Mouse (Mus musculus): ENCODE data around the gene Prkn. TPM values are rescaled to one million over a fixed set of nuclear protein-coding genes. Genes with fewer than 3 reads are reported as not detected.

Prkn gene
- polyA plus RNA-seq, 1 experiment: 16.7 TPM

DNA sequence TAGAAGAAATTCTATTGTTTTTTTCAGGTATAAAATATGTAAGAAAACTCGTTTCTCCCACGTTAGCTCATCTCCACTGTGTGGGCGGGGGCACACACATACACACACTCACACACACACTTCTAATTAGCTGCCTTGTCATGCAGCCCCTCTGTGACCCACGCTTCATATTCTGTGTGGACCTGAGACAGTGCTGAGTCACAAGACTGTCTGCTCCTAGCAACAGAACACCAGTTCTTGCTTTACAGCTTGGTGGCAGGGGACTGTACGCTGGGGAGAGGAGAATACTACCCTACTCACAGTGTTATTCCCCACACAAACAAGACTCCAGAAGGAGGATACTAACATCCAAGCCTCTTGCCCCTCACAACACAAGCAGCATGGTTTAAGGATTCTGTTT is 1200.4 kb downstream of the Prkn start:
- 90% methylated on average over 5 of the region's 5 CpGs for WGBS
- DNase-seq: no peak
- Histone ChIP-seq H3K27me3 (ENCODE audit: control insufficient read depth, insufficient read depth, low read length) (no peaks in the 10 kb centered on the region), H3K4me1 (ENCODE audit: control insufficient read depth, insufficient read depth, low read length) (no peaks in the 10 kb centered on the region), H3K4me3 (replicated peaks; ENCODE audit: insufficient read depth, low read depth, low read length) (no peak overlapping the region), H3K27ac (ENCODE audit: insufficient read depth, low read length) (no peak overlapping the region)
- no peak for TF ChIP-seq CTCF (IDR thresholded peaks at IDR 0.05; ENCODE audit: borderline replicate concordance, insufficient read depth, low read depth, low read length)

DNA sequence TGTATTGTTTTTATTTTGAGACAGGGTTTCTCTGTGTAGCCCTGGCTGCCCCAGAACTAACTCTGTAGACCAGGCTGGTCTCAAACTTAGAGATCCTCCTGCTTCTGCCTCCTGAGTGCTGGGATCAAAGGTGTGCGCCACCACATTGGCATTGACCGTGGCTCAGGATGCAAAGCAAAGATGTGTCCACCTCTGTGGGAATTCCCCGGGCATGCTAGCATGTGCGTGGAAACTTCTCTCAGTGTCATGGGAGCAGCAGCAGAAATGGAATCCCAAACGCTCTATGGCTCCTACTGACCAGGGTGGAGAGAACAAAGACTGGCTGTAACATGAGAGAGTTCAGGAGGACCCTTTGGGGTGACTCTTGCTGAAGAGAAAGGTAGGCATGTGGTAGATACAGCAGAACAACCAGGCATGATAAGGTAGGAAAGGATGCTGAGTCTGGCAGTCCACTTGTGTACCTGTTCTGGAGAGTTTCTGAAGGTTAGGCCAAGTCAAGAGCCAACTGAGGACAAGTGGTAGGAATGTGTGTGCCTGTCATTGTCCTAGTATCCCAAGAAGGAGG is 1201.0 kb downstream of the Prkn start:
- Histone ChIP-seq H3K27me3 (ENCODE audit: control insufficient read depth, insufficient read depth, low read length) (no peaks in the 10 kb centered on the region), H3K27ac (ENCODE audit: insufficient read depth, low read length) (no peak overlapping the region), H3K4me1 (ENCODE audit: control insufficient read depth, insufficient read depth, low read length) (peaks cover 6% of the 10 kb centered on the region; the same call in 1 of the 2 replicates), H3K4me3 (replicated peaks; ENCODE audit: insufficient read depth, low read depth, low read length) (no peak overlapping the region)
- 96% methylated on average over 5 of the region's 5 CpGs for WGBS
- TF ChIP-seq CTCF (IDR thresholded peaks at IDR 0.05; ENCODE audit: borderline replicate concordance, insufficient read depth, low read depth, low read length) (no peak), POLR2A (IDR thresholded peaks at IDR 0.05; ENCODE audit: borderline replicate concordance, insufficient read depth, low read length) (no peak)
- DNase-seq: no peak

DNA sequence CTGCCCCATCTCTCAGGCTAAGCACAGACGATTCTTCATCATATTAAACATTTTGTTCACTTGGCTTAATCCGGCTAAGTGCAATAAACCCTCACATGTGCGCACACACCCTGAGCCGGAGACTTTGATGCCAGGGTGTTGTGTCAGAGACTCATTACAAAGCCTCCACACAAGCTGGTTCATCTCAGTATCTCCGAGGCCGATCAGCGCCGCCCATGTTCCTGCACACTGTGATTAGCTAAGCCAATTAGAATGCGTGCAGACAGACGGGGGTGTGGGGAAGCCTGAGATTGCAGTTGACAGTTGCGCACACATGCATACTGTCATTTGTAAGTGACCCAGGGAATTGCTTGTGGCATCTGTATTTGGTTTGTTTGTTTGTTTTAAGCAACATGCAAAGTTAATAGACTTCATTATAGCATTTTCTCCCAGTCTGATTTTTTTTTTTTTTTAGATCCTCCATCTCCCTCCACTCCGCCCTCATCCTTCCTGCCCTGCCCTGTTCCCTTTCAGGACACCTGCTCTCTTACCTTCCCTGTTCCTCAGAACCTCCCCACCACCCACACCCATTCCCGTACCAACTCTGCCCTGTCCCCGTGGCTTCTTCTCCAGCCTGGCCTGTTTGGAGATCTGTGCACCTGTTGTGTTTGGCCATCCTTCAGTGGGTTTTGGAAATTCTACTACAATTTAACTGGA is 1202.5 kb downstream of the Prkn start:
- H3K27ac ChIP-seq (ENCODE audit: insufficient read depth, low read length): no peak overlapping the region
- no peak overlapping the region for H3K4me3 ChIP-seq (replicated peaks; ENCODE audit: insufficient read depth, low read depth, low read length)
- TF ChIP-seq CTCF (IDR thresholded peaks at IDR 0.05; ENCODE audit: borderline replicate concordance, insufficient read depth, low read depth, low read length) (no peak), POLR2A (IDR thresholded peaks at IDR 0.05; ENCODE audit: borderline replicate concordance, insufficient read depth, low read length) (no peak)
- no peak for DNase-seq
- H3K27me3 ChIP-seq (ENCODE audit: control insufficient read depth, insufficient read depth, low read length): no peaks in the 10 kb centered on the region
- WGBS: 44% methylated on average over 14 of the region's 14 CpGs
- H3K4me1 ChIP-seq (ENCODE audit: control insufficient read depth, insufficient read depth, low read length): peaks cover 6% of the 10 kb centered on the region; the same call in 1 of the 2 replicates

DNA sequence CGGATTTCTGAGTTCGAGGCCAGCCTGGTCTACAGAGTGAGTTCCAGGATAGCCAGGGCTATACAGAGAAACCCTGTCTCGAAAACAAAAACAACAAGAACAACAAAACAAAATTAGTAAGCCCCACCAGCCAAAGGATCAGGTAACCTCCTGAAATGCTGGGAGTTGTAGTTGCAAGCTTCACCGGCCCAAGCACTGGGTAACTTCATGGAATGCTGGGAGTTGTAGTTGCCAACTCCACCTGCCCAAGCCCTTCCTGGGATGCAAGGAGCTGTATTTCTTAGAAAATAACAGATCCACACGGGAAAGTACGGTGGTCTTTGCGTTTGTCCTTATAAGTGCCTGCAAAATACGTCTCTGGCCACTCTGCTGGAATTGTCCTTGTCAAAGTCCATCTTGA is 1204.0 kb downstream of the Prkn start:
- Histone ChIP-seq H3K4me1 (ENCODE audit: control insufficient read depth, insufficient read depth, low read length) (peaks cover 6% of the 10 kb centered on the region; the same call in 1 of the 2 replicates), H3K4me3 (replicated peaks; ENCODE audit: insufficient read depth, low read depth, low read length) (no peak overlapping the region), H3K27me3 (ENCODE audit: control insufficient read depth, insufficient read depth, low read length) (no peaks in the 10 kb centered on the region), H3K27ac (ENCODE audit: insufficient read depth, low read length) (no peak overlapping the region)
- no peak for DNase-seq
- TF ChIP-seq POLR2A (IDR thresholded peaks at IDR 0.05; ENCODE audit: borderline replicate concordance, insufficient read depth, low read length) (no peak), CTCF (IDR thresholded peaks at IDR 0.05; ENCODE audit: borderline replicate concordance, insufficient read depth, low read depth, low read length) (no peak)
- 92% methylated on average over 8 of the region's 8 CpGs for WGBS

DNA sequence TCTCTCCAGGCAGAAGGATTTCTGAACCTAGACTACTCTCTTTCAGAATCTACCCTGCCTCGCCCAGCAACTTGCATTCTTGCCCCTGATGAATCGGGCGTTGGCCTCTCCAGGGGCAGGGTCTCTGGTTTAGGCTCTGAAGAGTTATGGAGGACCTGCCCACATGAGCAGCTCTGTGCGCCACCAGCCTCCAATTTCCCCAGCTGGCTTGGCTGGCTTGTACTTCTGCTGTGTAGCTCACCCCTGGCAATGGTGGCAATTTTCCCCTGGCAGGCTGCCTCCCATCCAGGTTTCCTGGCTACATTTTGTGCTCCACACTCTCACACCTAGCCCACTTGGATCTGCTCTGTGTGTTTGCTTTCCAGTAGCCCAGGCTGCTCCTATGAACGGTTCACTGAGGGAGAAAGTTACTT is 1205.7 kb downstream of the Prkn start:
- DNase-seq: peak; percentile 72 to 75
- H3K27ac ChIP-seq (ENCODE audit: insufficient read depth, low read length): 0 out of 2 replicates have a peak overlapping the region, but pooled peaks have one; percentile 30
- H3K4me3 ChIP-seq (replicated peaks; ENCODE audit: insufficient read depth, low read depth, low read length): no peak overlapping the region
- H3K27me3 ChIP-seq (ENCODE audit: control insufficient read depth, insufficient read depth, low read length): no peaks in the 10 kb centered on the region
- 20% methylated on average over 5 of the region's 5 CpGs for WGBS
- H3K4me1 ChIP-seq (ENCODE audit: control insufficient read depth, insufficient read depth, low read length): peaks cover 6% of the 10 kb centered on the region; the same call in 1 of the 2 replicates
- TF ChIP-seq CTCF (IDR thresholded peaks at IDR 0.05; ENCODE audit: borderline replicate concordance, insufficient read depth, low read depth, low read length): no peak
- TF ChIP-seq POLR2A (IDR thresholded peaks at IDR 0.05; ENCODE audit: borderline replicate concordance, insufficient read depth, low read length): no peak

DNA sequence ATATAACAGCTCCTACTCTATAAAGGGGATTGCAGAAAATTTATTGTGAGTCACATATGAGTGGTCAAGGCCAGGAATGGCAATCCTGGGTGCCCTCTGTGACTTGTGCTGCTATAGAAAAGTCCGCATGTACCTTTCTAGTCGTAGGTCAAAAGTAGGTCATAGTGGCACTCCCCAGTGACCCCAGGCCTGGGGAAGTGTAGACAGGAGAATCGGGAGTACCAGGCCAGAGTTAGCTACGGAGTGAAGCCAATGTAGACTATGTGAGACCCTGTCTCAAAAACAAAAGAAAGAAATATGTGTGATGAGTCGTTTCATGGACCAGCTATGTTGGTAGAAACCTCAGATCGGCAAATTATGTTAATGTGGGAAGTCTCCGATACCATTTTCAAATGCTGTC is 1206.8 kb downstream of the Prkn start:
- Histone ChIP-seq H3K27ac (ENCODE audit: insufficient read depth, low read length) (no peak overlapping the region), H3K4me1 (ENCODE audit: control insufficient read depth, insufficient read depth, low read length) (peaks cover 6% of the 10 kb centered on the region; the same call in 1 of the 2 replicates), H3K4me3 (replicated peaks; ENCODE audit: insufficient read depth, low read depth, low read length) (no peak overlapping the region), H3K27me3 (ENCODE audit: control insufficient read depth, insufficient read depth, low read length) (no peaks in the 10 kb centered on the region)
- WGBS: 95% methylated on average over 7 of the region's 7 CpGs
- DNase-seq: no peak
- no peak for TF ChIP-seq CTCF (IDR thresholded peaks at IDR 0.05; ENCODE audit: borderline replicate concordance, insufficient read depth, low read depth, low read length)

DNA sequence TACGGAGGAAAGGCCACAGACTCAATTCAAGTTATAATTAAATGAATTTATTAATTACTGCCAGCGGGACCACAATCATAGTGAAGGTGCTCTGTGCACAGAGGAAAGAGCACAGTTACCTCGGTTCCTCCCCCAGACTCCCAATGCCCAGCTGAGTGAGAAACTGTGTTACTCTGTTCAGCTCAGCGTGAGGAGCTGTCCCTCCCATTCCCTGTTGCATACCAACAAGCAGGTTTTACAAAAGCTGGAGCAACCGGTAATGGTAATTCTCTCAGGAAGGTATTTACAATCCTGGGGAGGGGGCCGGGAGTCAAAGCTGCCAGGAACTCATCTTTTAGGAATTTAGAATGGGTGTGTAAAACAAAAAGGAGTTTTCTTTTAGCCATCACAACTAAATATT is 1207.3 kb downstream of the Prkn start:
- no peak for DNase-seq
- TF ChIP-seq CTCF (IDR thresholded peaks at IDR 0.05; ENCODE audit: borderline replicate concordance, insufficient read depth, low read depth, low read length) (no peak), POLR2A (IDR thresholded peaks at IDR 0.05; ENCODE audit: borderline replicate concordance, insufficient read depth, low read length) (no peak)

More for the DNA sequence above, 1207.3 kb downstream of the Prkn start:
- Histone ChIP-seq H3K27me3 (ENCODE audit: control insufficient read depth, insufficient read depth, low read length) (no peaks in the 10 kb centered on the region), H3K27ac (ENCODE audit: insufficient read depth, low read length) (no peak overlapping the region), H3K4me3 (replicated peaks; ENCODE audit: insufficient read depth, low read depth, low read length) (no peak overlapping the region), H3K4me1 (ENCODE audit: control insufficient read depth, insufficient read depth, low read length) (peaks cover 6% of the 10 kb centered on the region; the same call in 1 of the 2 replicates)
- 85% methylated on average over 6 of the region's 6 CpGs for WGBS

All from cerebellum, adult 2 months (tissue).